Mouse (Mus musculus): Measurements from ENCODE around the gene Oat. TPM values are rescaled to one million over a fixed set of nuclear protein-coding genes. Genes with fewer than 3 reads are reported as not detected.

Oat gene
- polyA plus RNA-seq (2015; fragmentation: Nextera tagmentation; extraction: Ambion mirVana): 214 TPM in 2 replicates

DNA sequence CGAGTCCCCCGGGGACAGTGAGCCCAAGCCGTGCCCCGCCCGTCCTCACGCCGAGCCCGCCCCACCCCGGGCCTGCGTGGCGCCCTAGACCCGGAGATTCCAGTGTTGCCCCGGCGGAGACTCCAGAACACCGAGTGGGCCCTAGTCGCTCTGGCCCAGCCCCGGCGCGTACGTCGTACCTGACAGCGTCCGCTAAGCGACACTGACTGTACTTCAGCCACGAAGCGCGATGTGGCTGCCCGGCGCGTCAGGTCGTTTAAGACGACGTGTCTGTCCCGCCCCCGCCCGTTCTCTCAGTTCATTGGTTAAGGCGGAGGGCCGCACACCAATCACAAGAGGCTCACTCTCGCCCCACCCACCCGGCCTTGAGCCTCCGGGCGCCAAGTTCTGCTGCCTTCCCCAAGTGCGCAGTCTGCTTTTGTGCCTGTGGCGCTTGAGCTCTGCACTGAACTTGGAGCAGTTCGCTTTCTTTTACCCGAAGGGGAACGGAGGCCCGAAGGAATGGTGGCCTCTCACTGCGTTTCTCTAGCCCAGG is at the start of gene Oat:
Gene Oat (minus strand): TSS at position 283 of the 535 bp plus-strand sequence.
- under 1% methylated on average over 49 of the region's 49 CpGs for WGBS
- Histone ChIP-seq H3K4me3 (peak within 1 kb of the TSS; percentile 71), H3K9me3 (no peaks in the 10 kb centered on the region), H3K27ac (peak within 1 kb of the TSS; percentile 95), H3K4me2 (replicated peaks) (peak within 1 kb of the TSS; percentile 70), H3K27me3 (no peaks in the 10 kb centered on the region), H3K36me3 (no peaks in the 10 kb centered on the region), H3K4me1 (peaks cover 43% of the 10 kb centered on the region), H3K9ac (peak within 1 kb of the TSS; percentile 81)
- ATAC-seq (ENCODE audit: low FRiP score, low read depth): peak; percentile 97

DNA sequence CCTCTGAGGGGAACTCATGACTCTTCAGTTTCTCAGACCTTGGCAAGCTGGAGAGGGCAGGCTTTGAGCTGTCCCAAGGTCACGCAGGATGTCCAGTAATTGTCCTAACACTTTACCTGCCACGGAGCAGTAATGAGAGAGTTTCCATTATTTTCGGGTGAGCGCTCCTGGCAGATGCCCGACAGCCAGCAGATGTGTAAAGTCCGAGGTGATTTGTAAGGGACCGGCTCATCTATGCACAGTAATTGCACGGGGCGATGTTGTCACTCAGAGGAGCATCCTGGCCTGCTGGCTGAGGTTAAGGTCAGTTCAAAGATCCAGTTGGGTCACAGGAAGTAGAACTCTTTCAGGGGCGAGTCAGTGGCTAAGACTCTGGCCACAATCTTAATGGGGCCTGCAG is 48.0 kb upstream of the Oat start:
- Histone ChIP-seq H3K36me3 (no peaks in the 10 kb centered on the region), H3K27me3 (no peaks in the 10 kb centered on the region), H3K9me3 (no peaks in the 10 kb centered on the region), H3K9ac (no peak overlapping the region), H3K4me2 (replicated peaks) (no peak overlapping the region), H3K4me3 (no peak overlapping the region), H3K4me1 (no peaks in the 10 kb centered on the region), H3K27ac (no peak overlapping the region)
- WGBS: 79% methylated on average over 10 of the region's 10 CpGs
- no peak for ATAC-seq (ENCODE audit: low FRiP score, low read depth)

DNA sequence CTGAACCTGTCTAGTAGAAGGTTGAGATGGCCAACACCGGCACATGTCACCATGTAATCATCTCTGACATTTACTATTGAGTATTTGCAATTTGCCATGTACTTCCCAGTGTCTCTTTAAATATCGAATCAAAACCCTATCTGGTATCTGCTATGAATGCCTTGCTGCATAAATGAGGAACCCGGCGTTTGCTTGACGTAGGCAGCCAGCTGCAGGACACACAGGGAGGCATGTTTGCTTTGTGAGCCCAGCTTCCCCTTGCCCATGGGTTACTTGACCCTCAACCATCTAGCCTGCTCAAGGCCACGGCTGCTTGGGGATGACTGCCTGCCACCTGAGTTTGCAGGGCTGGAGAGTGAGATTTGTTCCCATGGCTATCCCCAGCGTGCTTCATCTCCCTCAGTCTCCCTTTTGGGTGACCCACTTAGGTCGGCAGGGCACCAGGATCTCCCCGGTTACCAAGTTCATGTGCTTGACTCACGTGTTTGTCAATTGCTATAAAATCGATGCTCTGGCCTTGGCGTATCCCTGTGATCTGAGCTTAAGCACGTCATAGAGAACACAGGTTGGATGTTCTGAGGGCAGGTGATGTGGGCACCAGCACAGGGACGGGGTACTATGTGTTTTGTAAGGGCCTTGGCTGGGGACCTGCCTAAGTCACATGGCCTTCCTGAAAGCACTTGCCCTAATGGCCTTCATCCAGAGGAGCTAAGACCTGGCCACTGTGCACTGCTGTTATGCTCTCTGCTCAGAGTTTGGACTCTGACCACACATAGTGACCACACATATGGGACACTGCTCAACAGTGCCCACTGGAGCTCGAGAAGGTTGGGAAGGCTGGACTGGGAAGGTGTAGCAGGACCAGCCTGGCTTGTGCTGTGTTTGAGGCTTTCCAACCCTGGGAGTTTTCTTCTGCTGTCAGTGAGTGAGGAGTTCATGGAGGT is 44.0 kb upstream of the Oat start:
- no peaks in the 10 kb centered on the region for H3K36me3 ChIP-seq
- 93% methylated on average over 15 of the region's 15 CpGs for WGBS

DNA sequence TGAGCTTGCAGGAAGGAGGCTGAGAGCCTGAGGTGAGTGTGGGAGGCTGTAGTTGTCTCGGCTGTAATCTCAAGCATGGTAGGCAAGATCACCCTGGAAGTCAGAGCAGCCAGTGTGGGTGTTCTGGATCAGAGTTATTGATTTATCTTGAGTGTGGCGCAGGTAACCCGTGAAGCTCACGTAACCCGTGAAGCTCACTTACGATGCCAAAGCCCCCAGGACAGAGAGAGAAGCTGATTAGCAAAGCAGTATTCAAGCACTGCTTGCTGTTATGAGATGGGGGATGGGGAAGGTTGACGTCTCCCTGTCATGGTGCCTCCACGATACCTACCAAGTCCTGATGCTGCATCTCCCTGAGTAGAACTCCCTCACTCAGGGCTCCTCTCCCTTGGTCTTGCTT is 43.4 kb upstream of the Oat start:
- Histone ChIP-seq H3K4me1 (peaks cover 14% of the 10 kb centered on the region), H3K27me3 (no peaks in the 10 kb centered on the region), H3K9ac (no peak overlapping the region), H3K36me3 (no peaks in the 10 kb centered on the region), H3K4me2 (replicated peaks) (no peak overlapping the region), H3K9me3 (no peaks in the 10 kb centered on the region), H3K4me3 (no peak overlapping the region), H3K27ac (no peak overlapping the region)
- WGBS: 93% methylated on average over 8 of the region's 8 CpGs
- ATAC-seq (ENCODE audit: low FRiP score, low read depth): no peak

More for the DNA sequence above, 44.0 kb upstream of the Oat start:
- H3K4me1 ChIP-seq: peaks cover 10% of the 10 kb centered on the region
- H3K9ac ChIP-seq: no peak overlapping the region
- H3K4me3 ChIP-seq: no peak overlapping the region
- no peak overlapping the region for H3K27ac ChIP-seq
- H3K27me3 ChIP-seq: no peaks in the 10 kb centered on the region
- no peak overlapping the region for H3K4me2 ChIP-seq (replicated peaks)
- no peak for ATAC-seq (ENCODE audit: low FRiP score, low read depth)
- no peaks in the 10 kb centered on the region for H3K9me3 ChIP-seq

DNA sequence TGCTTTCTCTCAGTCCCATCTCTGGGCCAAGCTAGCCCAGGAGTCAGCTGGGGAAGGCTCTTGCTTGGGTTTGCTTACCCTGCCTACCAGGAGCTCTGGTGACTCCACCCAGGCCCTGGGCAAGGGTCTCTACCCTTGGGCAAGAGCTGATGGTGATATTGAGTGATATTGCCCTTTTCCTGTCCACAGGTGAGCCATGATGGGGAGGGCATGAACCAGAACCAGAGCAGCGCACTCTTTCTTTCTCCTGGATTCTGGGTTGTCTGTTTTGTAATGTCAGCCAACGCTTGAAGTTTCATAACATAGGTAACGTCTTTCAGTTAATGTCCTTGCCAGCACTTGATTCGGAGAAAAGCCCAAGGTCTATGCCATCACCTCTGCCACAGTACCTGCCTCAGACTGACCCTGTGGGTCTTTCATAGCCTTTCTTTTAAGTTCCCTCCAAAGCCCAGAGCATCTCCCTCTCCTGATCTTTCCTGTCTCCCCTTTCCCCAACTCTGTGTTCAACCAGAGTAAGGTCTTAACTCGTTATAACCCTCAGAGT is 40.9 kb upstream of the Oat start:
- H3K9me3 ChIP-seq: no peaks in the 10 kb centered on the region
- no peak overlapping the region for H3K27ac ChIP-seq
- WGBS: 81% methylated on average over 5 of the region's 5 CpGs
- peaks cover 25% of the 10 kb centered on the region for H3K4me1 ChIP-seq
- no peak overlapping the region for H3K9ac ChIP-seq
- no peaks in the 10 kb centered on the region for H3K27me3 ChIP-seq
- H3K4me2 ChIP-seq (replicated peaks): no peak overlapping the region
- H3K36me3 ChIP-seq: no peaks in the 10 kb centered on the region
- no peak for ATAC-seq (ENCODE audit: low FRiP score, low read depth)
- H3K4me3 ChIP-seq: no peak overlapping the region

- Histone ChIP-seq H3K4me3 (no peak overlapping the region), H3K27ac (no peak overlapping the region), H3K36me3 (no peaks in the 10 kb centered on the region), H3K27me3 (no peaks in the 10 kb centered on the region), H3K4me1 (peaks cover 25% of the 10 kb centered on the region), H3K9me3 (no peaks in the 10 kb centered on the region), H3K9ac (no peak overlapping the region), H3K4me2 (replicated peaks) (no peak overlapping the region)
- ATAC-seq (ENCODE audit: low FRiP score, low read depth): no peak
- 20% methylated on average over 6 of the region's 6 CpGs for WGBS
These were observed 40.2 kb upstream of the Oat start for GRCm38 (mm10) chr7:132616391-132616790.

- H3K4me2 ChIP-seq (replicated peaks): no peak overlapping the region
- H3K4me1 ChIP-seq: peaks cover 25% of the 10 kb centered on the region
- H3K9me3 ChIP-seq: no peaks in the 10 kb centered on the region
- H3K9ac ChIP-seq: no peak overlapping the region
- H3K27ac ChIP-seq: no peak overlapping the region
- no peak for ATAC-seq (ENCODE audit: low FRiP score, low read depth)
- H3K27me3 ChIP-seq: no peaks in the 10 kb centered on the region
- no peak overlapping the region for H3K4me3 ChIP-seq
- H3K36me3 ChIP-seq: no peaks in the 10 kb centered on the region
- 7% methylated on average over 3 of the region's 3 CpGs for WGBS
These were observed 39.1 kb upstream of the Oat start for GRCm38 (mm10) chr7:132615346-132615745.

GRCm38 (mm10) chr7:132611530-132611929 is 35.3 kb upstream of the Oat start:
- H3K9me3 ChIP-seq: no peaks in the 10 kb centered on the region
- H3K36me3 ChIP-seq: no peaks in the 10 kb centered on the region
- no peaks in the 10 kb centered on the region for H3K27me3 ChIP-seq
- H3K9ac ChIP-seq: no peak overlapping the region
- no peak overlapping the region for H3K4me2 ChIP-seq (replicated peaks)
- 91% methylated on average over 8 of the region's 8 CpGs for WGBS
- peaks cover 24% of the 10 kb centered on the region for H3K4me1 ChIP-seq
- H3K27ac ChIP-seq: no peak overlapping the region
- no peak overlapping the region for H3K4me3 ChIP-seq
- no peak for ATAC-seq (ENCODE audit: low FRiP score, low read depth)

- no peak within 1 kb of the TSS for H3K27ac ChIP-seq
- 8% methylated on average over 44 of the region's 44 CpGs for WGBS
These were observed 34.5 kb upstream of the Oat start, which contains the start of gene Lhpp for GRCm38 (mm10) chr7:132610468-132611318. Gene Lhpp, plus strand, starts transcription at chr7:132610638.

DNA sequence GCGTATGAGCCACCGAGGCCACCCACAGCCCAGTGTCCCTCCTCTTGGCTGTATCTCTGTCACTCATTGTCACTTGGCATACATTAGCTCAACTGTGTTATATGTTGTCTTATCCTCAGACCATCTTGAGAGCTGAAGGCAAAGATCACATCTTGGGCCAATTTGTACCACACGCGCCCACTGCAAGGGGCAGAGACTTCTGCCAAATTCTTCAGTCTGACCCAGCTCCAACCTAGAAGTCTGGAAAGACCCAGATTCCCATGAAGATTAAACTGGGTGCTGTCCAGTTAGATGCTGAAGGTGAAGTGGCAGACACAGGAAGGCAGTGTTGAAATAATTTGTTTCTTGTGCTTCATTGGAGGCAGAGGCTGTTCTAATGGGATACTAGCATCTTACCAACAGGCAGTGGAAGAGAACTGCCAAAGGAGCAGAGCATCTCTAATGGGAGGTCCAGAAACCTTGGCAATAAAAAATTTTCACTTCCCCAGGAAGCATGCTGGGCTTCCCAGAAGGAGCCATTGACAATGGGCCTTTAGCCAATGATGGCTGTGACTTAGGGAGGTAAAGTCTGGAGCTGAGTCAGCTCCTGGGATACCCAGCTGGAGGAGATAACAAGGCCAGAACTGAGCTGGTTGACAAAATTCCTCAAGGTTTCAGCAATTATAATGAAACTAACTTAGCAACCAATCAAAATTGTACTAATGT is 32.3 kb upstream of the Oat start:
- H3K36me3 ChIP-seq: no peaks in the 10 kb centered on the region
- no peak overlapping the region for H3K9ac ChIP-seq
- H3K4me2 ChIP-seq (replicated peaks): no peak overlapping the region
- no peak for ATAC-seq (ENCODE audit: low FRiP score, low read depth)
- no peaks in the 10 kb centered on the region for H3K9me3 ChIP-seq
- peaks cover 8% of the 10 kb centered on the region for H3K27me3 ChIP-seq
- H3K4me3 ChIP-seq: no peak overlapping the region
- WGBS: 83% methylated on average over 4 of the region's 4 CpGs
- peaks cover 8% of the 10 kb centered on the region for H3K4me1 ChIP-seq
- no peak overlapping the region for H3K27ac ChIP-seq

More at GRCm38 (mm10) chr7:132610468-132611318, 34.5 kb upstream of the Oat start, which contains the start of gene Lhpp:
- Histone ChIP-seq H3K9me3 (no peaks in the 10 kb centered on the region), H3K9ac (peak within 1 kb of the TSS; percentile 55), H3K4me2 (replicated peaks) (peak within 1 kb of the TSS; percentile 64), H3K27me3 (no peaks in the 10 kb centered on the region), H3K4me1 (peaks cover 19% of the 10 kb centered on the region), H3K4me3 (peak within 1 kb of the TSS; percentile 51), H3K36me3 (no peaks in the 10 kb centered on the region)
- peak; percentile 83 for ATAC-seq (ENCODE audit: low FRiP score, low read depth)

- 61% methylated on average over 5 of the region's 5 CpGs for WGBS
- peaks cover 4% of the 10 kb centered on the region for H3K4me1 ChIP-seq
These were observed 29.5 kb upstream of the Oat start for GRCm38 (mm10) chr7:132605689-132606088.

More at GRCm38 (mm10) chr7:132605689-132606088, 29.5 kb upstream of the Oat start:
- Histone ChIP-seq H3K4me3 (no peak overlapping the region), H3K9me3 (no peaks in the 10 kb centered on the region), H3K4me2 (replicated peaks) (no peak overlapping the region), H3K27me3 (peaks cover 35% of the 10 kb centered on the region), H3K36me3 (no peaks in the 10 kb centered on the region), H3K9ac (no peak overlapping the region), H3K27ac (no peak overlapping the region)
- ATAC-seq (ENCODE audit: low FRiP score, low read depth): no peak
